Mouse (Mus musculus) erythroid progenitor cell, adult 5-6 weeks (primary cell): ENCODE data around the gene Baiap2. TPM values are rescaled to one million over a fixed set of nuclear protein-coding genes. Genes with fewer than 3 reads are reported as not detected.

Experiments used
- ATAC-seq: replicated peaks from 2 replicates; pipeline ENCODE4 v1.8.0; 2016; ENCODE audit warnings: moderate number of reproducible peaks, mild to moderate bottlenecking, moderate TSS enrichment, inconsistent platforms; ENCODE audit not compliant: poor library complexity, low FRiP score, severe bottlenecking
- total RNA-seq, 2 experiments: library from RNA; stranded (forward) in 1 of 2; stranded (reverse) in 1 of 2; fragments of 150-400 nt in 1 of 2; fragments of 186-747, 209-891 nt in 1 of 2; gene quantifications; 2 replicates each; pipeline versions ENCODE4 v1.2.3 to v1.2.4; 2015 to 2017; ENCODE audit warnings: low replicate concordance in 2 of 2

Gene Baiap2
- total RNA-seq, 2 experiments from 2014 or later: 1.3 to 3.2 TPM

DNA sequence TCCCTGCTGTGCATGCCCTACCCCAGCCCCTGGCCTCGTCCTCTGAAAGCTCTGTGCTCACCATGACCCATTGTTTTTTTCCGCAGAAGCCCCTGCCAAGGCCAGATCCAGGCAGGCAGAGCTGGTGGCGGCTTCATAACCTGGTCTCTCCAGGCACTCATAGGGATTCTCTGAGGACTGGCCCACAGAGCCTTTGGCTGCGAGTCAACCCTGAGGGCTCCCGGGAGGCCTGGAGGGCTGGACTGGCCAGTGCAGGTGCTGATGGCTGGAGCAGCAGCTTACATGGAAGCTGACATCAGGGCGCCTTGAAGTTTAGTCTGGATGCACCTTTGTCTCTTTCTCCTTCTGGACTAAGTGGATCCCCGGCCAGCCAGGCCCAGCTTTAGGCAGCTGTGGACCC lies 24.0 kb upstream of the Baiap2 start:
- ATAC-seq: no peak

DNA sequence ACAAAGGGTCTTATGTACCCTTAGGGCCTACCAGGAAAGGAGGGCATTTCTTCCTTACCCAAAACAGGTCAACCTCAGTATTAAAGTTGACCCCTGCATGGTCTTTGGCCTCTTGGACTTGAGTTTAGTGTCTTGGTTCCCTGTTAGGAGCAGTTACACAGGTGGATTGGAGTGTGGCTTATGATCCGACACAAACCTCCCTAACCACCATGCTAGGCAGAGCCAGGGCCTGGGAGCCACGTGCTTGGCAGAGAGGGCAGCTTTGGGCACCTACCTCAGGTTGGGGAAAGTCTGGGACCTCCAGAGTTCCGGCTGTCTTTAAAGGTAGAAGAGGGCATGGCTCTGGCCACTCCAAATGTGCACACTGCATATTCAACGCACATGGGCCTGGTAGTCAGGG lies 23.1 kb upstream of the Baiap2 start:
- no peak for ATAC-seq

DNA sequence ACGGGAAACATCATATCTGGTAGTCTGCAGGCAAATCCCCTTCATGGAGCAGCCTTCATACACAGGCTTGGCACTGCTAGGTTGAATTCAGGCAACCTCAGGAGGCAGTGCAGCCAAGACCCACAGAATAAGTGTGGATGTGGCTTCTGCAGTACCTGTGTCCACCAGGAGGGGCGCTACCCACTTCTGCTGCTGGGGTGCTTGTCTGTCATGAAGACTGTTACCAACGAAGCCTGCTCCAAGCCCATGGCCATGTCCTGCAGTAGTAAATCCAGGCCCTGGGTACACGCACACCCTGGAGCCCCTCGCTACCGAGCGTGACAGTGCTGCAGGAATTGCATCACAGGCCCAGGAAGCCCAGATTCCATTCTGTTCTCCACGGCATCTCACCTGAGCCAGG lies 22.7 kb upstream of the Baiap2 start:
- peak; percentile 44; the same call in 1 of the 2 replicates for ATAC-seq

DNA sequence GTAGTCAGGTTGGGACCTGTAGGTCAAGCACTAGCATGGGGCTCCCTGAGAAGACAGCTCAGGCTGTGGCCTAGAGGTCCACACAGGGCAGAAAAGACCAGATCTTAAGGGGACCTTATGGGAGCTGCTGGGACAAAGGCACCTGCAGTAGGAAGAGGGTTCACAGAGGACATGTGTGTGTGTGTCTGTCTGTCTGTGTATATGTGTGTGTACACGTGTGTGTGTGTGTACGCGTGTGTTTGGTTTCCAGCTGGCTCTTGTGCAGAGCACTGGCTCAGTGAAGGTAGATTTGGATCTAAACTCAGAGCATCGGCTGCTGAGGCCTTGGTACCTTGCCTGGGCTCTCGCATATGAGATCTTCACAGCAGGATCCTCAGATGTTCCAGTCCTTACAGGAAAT lies 21.9 kb upstream of the Baiap2 start:
- ATAC-seq: no peak

DNA sequence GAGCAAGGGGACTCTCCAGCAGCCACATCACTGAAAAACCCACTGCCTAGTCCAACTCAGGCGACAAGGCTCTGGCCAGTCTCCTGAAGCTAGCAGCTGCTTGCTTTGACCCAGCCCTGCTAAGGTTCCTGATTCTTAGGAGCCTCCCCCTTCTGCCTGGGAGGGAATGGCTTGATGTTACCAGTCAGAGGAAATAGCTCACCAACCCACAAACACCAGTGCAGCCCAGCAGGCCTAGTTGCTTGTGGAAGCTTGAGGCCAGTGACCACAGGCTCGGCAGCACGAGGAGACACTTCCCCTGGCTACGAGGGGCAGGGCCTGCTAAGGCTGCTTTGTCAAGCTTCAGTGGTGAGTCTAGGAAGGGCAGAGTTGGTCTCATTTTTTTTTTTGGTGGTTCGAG lies 17.4 kb upstream of the Baiap2 start:
- no peak for ATAC-seq

DNA sequence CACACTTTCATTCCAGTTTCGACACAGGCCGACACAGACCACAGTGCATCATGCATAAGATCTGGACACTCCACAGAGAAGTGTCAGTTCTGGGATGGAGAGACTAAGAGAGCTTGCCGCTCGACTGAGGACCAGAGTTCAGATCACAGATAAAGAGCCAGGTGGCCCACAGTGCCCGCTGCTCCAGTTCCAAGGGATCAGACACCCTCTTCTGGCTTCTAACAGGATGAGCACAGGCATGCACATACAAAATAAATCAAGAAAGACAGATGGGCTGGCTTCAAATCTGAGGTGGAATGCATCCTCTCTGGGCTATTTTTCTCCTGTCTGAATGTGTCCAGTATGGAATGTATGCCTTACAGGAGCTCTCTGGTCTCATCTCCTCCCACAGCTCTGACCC lies 15.8 kb upstream of the Baiap2 start:
- no peak for ATAC-seq

DNA sequence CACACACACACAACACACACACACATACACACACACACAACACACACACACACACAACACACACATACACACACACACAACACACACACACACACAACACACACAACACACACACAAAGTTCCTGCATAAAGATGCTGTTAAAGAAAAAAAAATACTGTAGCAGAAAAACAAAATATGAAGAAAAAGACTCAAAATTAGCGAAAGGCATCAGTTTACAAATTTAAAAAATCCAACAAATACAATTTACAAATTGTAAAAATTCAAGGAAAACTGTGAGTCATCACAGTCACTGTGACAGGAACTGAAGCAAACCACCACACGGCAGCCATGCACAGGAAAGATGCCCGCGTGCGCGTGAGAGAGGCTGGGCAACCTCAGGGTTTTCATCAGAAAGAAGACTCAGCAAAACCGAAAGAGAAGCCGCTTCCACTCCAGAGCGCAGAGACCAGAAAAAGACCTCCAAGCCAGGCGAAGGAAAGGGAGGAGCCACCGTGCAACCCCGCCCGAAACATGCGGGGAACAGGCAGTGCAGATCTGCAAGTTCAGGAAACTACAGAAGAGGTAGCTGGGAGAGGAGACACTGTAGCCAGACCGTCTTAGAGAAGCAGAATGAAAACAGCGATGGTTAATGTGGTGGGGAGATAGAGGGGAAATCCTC lies 14.4 kb upstream of the Baiap2 start:
- no peak for ATAC-seq

DNA sequence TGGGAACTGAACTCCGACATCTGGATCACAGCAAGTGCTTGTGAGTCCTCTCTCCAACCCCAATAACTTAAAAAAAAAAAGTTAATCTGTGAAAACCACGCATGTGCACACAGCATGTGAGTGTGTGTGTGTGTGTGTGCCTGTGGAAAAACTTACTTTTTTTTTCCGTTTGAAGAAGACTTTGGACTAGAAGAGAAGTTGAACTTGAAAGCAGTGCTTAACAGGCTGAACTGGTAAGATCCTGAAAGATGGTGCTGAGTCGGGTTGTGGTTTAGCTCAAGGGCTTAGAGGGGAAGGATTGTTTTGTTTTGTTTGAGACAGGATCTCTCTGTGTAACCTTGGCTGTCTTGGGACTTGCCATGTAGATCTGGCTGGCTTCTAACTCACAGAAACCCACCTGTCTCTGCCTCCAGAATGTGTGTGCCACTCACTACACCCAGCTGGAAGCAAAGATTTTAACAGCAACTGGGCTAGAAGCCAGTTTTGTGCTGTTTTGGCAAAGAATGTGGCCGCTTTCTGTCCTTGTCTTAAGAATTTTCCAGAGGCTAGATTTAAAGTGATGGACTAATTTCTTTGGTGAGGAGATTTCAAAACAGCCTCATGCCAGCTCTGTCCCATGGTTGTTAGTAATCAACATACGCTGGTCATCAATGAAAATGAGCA lies 12.8 kb upstream of the Baiap2 start:
- ATAC-seq: no peak

DNA sequence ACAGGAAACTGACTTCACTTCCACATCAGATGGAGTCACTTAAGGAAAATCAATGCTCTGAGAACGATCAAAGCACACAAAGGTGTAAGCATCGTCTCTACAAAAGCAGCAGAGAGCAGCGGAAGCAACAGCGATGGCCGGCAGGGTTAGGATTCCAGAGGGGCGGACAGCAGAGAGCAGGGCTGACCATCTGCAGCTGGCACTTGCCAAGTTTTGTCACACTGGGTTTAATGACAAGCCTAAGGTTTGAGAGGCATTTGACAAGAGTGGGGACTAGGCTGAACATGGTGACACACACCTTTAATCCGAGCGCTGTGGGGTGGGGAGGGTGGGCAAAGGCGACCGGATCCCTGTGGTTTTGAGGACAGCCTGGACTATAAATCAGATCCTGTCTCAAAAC lies 10.8 kb upstream of the Baiap2 start:
- ATAC-seq: no peak

DNA sequence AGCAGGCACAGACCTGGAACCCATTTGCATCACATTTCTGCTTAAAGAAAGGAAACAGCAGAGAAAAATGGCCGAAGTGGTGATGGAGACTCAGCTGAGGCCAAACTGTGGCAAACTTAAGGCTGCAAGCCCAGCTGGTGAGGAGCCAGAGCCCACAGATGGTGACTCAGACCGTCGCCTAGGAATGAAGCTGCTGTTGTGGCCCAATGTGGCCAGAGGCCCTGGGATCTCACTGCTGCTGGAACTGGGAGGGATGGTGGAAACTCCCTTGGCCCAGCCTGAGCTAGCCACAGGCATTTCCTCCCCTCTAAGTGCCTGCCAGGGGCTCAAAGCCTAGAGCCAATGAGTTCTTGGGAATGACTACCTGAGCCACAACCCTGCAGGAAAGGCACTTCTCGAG lies 9.4 kb upstream of the Baiap2 start:
- ATAC-seq: no peak

DNA sequence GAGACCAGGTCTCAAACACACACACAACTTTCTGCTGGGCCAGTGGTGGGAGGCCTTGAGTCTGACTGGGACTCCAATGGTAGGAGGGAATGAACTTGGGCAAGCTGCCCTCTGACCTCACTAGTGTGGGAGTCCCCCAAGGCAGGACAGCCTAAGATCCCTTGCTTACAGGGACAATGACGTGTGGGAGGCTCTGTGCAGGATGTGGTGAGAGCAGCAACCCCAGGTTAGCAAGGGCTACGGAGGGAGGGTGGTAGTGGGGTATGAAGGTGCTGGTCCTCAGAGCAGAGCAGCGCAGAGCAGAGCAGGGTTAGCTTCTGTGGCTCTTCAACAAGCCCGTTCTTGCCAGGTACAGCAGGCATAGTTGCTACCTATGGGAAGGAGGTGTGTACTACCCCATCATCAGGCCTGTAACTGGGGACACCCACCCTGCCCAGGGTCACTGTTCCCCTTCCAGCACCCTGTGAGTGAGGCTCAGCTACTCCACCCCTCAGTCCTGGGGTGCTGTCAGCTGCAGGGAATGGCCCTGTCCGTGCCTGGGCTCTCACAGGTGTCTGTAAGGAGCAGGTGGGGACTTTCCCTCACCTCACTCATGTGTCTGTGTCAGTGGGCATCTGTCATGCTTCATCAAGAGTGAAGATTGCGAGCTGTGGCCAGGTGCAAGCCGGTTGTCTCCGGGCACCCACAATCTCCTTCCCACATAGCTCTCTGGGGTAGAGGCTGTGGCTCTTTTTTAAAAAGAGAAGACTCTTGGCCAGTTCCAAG lies 8.6 kb upstream of the Baiap2 start:
- ATAC-seq: no peak

DNA sequence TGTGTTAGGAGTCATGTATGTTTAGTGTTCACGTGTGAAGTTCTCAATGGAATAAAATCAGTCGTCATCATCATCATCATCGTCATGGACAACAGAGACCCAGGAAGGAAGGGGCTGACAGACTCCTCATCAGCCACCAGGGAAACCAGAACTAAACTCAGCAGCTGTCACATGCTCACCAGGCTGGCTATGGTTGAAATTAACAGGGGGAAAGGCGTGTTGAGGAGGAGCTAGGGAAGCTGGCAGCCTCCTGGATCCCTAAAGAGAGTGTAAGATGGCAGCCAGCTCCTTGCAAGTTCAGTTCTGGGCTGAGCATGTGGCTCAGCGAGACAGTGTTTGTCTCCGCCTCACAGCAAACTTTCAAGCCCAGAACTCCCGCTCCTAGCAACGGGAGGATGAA lies 7.8 kb upstream of the Baiap2 start:
- ATAC-seq: no peak

DNA sequence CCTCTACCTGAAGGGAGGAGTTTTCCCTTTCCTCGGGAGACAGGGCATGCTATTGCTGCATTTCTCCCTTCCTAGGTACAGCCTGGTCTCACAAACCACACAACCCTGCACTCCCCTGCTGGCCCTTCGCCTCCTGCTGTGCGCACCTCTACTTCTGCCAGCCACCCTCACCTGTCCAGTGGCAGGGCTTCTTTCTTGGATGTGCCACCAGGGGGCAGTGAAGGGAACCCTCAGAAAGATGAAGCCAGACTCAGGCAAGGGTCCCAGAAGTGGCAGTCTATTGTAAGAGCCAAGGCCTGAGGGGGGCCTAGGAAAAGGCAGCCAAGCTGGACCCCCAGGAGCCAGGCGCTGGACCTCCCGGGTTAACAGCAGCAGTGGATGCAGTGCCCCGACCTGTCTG lies 7.1 kb upstream of the Baiap2 start:
- no peak for ATAC-seq

DNA sequence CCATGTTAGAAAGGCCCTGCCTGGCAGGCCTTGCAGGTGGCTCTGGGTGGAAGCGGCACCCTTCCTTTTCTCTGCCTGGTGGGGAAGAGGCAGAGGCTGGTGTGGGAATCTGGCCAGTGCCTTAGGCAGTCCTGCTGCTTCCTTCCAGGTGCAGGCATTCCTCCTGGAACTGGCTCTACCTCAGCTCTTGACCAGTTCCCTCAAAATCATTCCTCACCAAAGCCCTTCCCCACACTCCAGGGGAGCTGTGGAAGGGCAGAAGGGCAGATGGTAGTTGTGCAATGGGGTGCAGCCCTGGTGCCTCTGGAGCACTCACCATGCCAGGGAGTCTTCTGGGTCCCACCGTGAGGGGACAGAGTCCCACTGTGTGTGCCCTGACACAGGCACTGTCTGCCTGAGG lies 6.1 kb upstream of the Baiap2 start:
- no peak for ATAC-seq

DNA sequence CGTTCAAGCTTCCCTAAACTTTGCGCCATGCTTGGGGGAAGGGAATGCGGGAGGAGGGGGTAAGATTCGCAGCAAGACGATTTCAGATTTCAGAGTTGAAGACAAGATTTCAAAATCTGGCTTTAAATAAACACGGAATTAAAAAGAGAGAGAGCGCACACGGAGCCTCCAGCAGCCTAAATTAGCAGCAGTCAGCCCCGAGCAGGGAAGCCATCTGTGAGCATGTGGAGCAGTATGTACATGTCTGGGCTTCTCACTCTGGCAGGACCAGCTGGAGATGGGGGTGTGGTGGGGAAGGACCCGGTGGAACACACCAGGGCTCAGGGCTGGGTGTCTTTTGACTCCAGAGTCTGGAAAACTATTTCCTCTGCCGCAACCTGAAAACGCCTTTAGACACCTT lies 5.3 kb upstream of the Baiap2 start:
- no peak for ATAC-seq

DNA sequence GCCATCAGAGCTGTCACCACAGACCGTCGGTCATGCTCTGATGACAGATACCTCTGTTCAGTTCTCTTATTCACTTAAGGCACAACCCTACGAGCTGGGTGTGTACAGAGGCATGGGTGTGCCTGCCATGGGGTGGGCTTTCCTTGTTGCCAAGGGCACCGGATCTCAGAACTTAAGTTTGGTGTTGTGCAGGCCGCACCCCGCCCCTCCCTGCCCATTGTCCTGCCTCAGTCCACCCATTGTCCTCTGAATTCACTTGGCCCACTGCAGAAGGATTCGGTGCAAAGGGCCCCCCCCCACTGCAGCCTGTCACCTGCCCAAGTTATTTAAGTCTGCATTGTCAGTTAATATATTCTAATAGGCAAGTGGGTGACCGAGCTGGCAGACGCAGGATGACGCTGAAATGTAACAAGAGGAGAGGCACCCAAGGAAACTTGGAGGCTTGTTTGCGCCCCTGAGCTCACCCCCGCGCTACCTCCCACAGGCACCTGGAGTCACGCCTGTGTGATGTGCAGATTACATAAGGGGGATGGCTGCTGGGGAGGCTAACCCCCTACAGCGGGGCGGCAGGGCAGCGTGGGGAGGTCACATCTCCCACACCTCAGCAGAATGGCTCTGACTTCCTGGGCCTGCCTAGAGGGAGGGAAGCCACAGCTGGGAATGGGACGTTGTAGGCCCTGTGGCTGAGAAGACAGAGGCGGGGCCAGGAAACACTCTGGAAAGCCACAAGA lies 4.6 kb upstream of the Baiap2 start:
- no peak for ATAC-seq

DNA sequence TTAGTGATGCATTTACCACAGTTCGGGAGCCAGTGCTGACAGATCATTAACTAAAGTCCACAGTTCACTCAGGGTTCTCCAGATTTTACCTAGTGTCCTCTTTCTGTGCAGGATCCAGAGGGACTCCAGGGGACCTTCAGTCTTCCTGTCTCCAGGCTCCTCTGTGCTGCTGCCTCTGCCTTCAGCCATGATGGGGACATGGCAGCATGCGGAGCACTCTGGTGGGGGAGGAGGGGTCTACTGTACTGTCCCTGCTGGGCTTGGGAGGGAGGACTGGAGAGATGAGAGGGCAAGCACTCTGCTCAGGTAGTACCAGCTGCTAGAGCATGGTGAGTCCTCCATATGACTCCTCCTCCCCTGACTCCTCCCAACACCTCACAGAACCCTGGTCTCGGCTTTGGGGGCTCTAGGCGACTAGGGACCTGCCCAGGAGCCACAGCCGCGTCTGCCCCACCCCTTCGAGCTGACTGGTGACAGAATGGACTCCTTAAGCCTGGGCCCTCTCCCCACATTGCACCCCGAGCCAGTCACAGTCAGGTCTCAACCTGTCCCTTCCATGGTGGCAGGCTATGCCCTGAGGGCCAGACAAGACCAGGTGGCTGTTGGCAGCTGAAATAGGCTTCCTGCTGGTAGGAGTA lies 3.4 kb upstream of the Baiap2 start:
- ATAC-seq: no peak

DNA sequence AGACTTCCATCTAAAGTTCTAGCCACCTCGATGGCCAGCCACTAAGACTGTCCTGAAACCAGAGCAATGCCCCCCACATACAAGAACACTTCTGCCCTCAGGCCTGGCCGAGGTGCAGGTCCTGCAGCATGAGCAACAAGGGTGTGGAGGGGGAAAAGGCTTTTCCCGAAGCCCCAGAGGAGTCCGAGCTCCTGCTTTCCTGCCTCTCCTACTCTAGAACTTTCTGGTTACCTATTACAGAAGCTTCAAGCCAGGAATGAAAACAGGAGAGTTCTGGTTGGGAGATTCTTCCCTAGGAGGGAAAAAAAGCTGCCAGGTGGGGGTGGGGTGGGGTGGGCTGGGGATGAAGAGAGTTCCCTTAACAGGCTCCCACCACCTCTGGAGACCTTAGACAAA lies 2.9 kb upstream of the Baiap2 start:
- no peak for ATAC-seq

DNA sequence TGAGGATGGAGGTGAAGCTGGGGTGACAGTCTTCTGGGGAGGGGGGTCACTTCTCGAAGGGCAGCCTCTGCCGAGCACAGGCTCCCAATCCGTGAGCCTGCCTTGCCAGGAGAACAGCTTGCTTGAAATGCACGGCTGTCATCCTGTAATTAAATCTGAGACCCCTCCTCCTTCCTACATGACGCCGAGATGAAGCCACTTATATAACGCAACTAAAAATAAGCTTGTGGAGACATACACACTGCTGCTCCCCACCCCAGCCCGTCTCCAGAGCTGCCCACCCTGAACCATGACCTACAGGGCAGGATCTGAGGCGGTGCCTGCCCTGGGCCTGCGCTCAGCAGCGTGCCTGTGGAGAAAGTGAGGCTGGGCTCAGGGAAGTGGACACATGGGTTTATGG lies 2.4 kb upstream of the Baiap2 start:
- no peak for ATAC-seq

DNA sequence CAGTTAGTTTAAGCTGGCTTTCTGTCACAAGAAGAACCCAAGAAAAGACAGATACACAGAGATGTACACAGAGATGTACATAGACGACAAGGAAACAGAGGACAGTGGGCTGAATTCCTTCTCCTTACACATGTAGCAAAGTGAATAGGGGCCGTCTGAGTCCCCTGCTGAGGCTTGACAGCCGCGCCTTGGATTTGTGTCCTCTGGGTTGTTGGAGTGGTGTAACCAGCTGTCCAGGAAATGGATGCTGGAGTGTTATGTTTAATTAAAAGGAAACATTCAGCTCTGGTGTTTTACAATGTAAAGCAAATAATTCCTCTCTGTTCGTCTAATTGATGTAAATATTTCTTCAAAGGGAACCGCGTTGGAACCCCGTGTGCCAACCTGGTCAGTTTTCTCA lies 769 bp upstream of the Baiap2 start:
- no peak for ATAC-seq
